Mouse (Mus musculus) cerebellum, adult 18-20 months (tissue): ENCODE measurements around the gene Cnnm2.
A peak's percentile ranks its signal among the peaks of the same experiment; 100 is the strongest.

Experiments
- DNase-seq, 2 experiments: peaks; one replicate each; pipeline ENCODE4 v3.0.0; 2021

Gene Cnnm2

DNA sequence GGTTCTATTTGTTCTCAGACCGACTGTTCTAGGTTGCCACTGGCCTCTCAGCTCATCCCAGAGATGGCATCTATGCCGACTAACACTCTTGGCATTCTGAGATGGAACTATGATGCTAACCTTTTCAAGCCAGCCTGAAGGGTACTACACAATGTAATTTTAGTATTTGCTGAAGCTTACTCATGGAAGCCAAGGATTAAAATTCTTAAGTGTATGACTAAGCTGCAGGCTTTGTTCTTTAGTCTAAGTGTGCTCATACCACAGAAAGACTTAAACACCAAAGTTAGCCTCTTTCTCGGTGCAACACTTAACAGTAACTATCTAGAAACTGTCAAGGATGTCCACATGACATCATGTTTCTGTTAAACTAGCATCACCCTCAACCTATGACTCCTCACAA is 131.5 kb downstream of the Cnnm2 start:
- DNase-seq: no peak

DNA sequence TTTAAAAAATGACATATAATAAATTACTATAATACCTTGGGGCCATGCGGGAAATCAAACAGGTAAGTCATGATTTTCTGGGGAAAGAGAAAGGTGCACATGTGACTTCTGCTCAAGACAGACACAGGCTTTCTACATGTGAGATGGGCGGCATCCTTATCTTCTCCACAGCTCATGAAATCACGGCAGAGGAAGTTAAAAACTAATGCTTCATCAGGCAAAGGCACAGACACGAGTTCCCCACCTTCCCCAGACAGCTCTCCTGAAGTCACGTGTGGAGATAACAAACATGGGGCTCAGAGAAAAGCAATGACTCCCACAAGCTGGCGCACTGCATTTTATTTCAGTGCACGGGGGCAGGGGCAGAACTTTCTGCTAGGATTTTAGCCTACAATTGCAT is 132.1 kb downstream of the Cnnm2 start:
- DNase-seq: no peak

DNA sequence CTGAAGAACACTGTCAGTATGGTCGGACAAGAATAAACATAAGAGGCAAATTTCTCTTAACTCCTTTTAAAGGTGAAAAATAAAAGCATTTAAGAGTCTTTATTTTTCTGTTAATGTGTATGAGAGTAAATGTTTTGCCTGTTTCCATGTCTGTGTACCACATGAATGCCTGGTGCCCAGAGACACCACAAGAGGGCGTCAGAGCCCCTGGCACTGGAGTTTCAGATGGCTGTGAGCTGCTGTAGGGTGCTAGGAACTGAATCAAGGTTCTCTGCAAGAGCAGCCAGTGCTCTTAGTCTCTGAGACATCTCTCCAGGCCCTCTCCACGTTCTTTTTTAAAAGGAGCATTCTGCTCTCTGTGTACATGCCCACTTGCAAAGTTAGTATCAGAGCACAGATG is 135.7 kb downstream of the Cnnm2 start:
- no peak for DNase-seq

DNA sequence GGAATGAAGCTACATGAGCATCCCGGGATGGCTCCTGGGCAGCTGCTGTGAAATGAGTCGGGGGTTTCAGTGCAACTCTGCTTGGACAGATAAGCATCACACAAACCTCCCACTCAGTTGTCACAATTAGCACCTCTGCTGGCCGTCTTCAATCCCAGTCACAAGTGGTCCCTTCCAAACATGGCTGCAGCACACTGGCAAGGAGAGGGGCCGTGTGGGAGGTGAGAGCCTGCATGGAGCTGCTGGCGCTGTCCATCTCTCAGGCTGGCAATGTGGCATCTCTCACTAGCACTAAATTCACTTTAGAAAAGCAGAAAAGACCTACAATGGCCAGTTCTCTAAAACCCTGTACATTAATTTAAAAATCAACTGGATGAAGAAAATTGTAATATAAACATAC is 136.8 kb downstream of the Cnnm2 start:
- DNase-seq: no peak

DNA sequence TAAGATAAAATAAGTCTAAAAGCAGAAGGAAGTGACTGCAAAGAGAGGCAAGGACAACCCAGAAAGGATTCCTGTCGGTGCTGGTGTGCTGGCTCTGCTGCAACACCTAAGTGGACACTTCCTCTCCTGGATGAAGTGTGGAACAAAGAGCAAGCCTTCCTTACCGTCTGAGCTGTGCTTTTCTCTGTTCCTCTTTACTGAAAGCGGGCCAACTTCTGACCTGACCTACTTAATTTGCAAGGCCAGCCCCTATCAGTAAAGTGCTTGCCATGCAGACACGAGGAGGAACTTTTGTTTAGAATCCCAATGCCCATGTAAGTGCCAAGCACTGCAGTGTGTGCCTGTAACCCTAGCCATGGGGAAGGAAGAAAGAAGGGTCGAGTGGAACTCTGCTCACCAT is 137.9 kb downstream of the Cnnm2 start:
- DNase-seq: peak; percentile 51 to 61

DNA sequence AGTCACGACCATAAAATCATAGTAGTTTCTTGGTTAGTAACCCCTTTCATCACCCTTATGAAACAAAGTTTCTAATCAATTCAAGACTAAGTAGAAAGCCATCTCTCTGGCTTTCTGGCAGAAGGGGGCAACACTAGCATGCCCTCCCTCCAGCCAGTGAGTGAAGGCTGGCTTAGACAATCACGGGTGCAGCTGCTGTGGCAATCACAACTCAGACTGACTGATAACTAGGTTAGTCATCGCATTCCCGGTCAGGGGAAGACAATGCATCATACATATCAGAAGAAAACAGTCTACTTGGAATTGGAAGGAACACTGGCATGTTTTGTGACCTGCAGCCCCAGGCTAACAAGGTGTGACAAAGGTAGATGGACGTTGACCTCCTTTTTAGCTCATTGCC is 138.5 kb downstream of the Cnnm2 start:
- DNase-seq: no peak

DNA sequence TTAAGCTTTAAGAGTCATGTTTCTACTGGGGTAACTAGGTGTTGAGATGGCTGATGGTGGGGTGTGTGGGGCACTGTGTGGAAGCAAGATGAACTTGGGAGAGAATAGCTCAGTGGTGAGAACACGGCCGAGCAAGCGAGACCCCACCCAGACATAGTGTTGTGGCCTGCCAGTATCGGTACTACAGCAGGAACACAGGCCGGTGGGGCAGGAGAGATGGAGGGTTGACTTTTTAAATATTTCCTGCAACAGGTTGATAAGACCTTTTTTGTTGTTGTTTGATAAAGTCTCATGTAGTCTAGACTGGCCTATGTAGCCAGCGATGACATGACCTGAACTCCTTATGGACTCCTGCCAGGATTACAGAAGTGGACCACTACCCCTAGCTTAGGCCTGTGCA is 139.4 kb downstream of the Cnnm2 start:
- DNase-seq: no peak

DNA sequence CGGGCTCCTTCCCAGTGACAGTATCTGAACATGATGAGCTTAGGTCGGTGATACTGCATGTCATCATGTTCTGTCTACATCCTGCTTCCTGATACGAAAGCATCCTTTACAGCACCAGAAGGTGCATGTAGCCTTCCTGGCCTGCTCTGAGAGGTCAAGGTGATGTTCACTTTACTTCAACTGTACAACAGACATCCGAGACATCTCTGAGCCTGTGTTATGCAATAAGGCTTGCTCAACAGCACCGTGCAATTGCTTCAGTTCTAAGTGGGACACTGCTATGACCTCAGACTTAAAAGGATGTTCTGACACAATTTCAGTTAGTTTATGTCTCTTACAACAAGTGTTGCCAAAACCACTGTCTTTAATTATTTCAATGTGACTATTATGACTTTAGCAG is 139.9 kb downstream of the Cnnm2 start:
- no peak for DNase-seq

DNA sequence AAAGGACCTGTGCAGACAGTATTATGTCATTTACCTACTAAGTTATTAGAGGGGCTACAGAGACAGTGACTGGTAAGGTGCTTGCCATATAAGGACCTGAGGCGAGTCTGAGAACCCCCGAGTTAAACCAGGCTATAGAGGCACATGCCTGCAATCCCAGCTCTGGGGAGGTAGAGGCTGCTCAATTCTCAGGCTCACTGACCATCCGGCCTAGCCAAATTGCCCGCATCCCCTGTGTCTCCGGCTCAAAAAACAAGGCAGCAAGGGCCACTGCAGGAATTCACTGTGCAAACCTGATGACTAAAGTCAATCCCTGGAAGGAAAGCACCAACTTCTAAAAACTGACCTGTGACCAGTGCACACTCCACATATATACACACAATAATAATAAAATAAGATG is 142.0 kb downstream of the Cnnm2 start:
- DNase-seq: no peak

DNA sequence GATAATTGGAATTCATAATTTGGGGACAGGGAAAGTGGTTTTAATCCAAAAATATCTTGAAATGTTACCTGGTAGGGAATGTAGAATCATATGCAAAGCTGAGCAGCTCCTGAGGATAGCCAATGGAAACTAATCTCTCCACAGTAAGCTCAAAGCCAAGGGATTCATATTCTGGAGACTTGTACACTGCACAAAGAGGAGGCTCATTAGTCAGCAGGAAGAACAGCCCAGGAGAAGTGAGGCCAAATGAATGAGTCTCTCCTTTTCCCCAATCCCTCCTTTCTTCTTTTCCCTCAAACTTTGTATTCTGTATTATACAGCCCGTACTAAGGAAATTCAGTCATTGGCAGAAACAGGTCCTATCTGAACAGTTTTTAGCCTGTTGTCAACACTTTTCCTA is 143.5 kb downstream of the Cnnm2 start:
- DNase-seq: no peak

DNA sequence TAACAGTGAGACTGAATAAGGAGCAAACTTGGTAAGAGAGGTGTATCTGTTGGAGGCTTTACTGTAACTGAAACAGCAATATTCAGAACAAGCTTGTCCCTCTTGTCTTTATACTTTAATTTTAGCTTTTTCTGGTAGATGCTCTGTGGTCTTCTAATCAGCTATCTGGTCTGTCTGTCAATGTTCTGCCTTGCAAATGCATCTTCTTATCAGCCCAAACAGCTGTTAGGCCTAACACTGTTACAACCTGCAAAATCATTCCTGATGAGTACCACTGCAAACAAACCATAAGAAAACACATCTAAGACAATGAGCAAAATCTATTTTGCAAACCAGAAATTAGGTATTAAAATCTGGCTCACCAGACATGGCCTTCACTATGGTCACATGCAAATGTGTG is 144.0 kb downstream of the Cnnm2 start:
- no peak for DNase-seq

DNA sequence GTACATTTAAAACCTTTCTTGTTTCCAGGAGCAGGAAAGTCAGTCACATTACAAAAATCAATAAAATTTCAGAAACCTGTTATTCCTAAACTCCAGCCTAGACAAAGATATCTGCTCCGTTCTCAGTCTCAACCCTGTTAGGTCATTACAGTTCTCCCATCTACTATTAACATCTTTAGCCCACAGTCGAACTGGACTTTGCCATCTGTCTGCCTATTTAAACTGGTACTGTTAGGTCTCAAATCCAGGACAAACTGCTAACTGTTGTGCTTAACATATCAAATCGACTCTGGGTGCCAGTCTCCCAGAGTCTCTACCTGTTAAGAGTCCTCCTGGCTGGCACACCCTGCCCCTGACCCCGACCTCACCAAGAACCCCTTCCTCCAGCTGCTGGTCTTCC is 144.6 kb downstream of the Cnnm2 start:
- DNase-seq: no peak

DNA sequence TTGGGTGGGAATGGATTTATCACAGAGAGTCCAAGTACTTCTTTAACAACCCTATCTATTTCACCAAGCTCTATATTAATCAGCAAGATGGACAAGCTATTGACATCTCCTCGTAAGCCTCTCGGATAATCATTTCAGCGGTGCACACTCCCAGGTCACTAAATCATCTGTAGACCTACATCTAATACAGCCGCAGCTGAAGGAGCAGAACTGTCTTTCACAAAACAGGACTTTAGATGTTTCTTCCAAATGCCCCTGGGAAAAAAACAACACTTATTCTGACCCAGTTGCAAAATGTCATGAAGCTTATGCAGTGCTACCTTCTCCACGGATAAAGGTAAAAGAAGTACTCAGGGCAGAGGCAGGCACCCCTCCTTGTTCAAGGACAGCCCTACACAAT is 146.8 kb downstream of the Cnnm2 start:
- DNase-seq: no peak

DNA sequence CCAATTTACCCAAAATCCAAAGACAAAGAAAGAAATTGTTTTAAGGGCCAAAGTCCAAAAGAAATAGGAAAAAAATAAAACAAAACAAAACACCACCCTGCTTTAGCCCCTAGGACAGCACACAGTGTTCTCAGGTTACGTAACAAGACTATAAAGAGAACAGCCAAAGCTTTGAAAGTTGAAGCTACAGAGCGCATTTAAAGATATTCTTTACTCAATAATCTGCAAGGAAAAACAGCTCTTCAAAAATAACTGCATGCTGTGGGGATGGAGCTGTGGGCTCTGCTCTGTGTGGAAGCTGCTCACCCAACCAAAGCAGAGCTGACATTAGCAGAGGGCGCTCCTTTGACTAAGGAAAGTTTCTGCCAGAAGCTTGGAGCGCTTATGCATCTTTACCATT is 147.6 kb downstream of the Cnnm2 start:
- no peak for DNase-seq

DNA sequence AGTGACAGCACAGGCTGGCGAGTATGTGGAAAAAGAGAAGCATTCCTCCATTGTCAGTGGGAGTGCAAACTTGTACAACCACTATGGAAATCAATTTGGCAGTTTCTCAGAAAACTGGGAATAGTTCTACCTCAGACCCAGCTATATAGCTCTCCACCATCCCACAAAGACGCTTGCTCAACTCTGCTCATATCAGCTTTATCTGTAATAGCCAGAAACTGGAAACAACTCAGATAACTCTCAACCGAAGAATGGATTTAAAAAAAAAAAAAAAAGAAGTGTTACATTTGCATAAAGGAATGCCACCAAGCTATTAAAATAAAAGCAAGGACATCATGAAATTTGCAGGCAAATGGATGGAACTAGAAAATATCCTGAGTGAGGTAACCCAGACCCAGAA is 150.1 kb downstream of the Cnnm2 start:
- no peak for DNase-seq

DNA sequence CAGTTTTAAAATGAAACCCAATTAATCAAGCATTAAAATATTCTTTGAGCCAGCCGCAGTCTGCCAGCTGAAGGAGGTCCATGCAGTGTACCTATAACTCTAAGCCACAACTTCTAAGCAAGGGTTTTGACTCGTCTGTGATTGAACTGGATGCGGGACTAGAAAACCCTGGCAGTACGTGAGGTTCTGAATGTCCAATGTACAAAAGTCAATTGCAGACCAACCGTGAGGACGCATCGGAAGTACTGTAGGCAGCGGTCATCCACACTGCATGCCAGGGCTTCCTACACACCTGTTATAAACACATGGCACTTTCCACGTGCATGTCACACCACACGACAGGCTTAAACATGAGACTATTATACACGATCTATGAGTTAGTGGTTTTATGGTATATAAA is 152.2 kb downstream of the Cnnm2 start:
- no peak for DNase-seq

DNA sequence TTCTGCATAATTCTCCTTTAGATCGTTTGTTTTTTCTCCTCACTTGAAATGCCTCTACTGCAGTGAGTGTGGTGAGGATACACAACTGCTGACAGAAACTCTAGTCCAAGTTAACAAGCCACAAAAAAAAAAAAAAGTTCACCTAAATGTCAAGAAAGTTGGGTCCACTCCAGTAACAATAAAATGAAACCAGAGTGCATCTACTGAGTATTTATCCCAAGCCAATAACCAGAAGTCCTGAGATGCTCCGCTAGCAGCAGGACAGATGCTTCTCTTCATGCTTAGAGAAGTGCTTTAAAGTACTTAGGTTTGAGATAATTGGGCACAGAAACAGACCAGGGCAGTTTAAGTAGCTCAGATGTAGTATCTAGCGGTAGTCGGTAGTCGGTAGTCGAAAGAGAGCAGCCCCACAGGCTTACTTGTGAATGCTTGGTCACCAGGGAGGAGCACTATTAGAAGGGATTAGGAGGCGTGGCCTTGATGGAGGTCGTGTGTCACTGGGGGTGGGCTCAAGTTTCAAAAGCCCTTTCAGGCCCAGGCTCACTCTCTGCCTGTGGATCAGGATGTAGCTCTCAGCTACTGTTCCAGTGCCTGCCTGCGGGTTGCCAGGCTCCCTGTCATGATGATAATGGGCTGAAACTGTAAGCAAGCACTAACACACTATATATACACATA is 154.1 kb downstream of the Cnnm2 start:
- no peak for DNase-seq

DNA sequence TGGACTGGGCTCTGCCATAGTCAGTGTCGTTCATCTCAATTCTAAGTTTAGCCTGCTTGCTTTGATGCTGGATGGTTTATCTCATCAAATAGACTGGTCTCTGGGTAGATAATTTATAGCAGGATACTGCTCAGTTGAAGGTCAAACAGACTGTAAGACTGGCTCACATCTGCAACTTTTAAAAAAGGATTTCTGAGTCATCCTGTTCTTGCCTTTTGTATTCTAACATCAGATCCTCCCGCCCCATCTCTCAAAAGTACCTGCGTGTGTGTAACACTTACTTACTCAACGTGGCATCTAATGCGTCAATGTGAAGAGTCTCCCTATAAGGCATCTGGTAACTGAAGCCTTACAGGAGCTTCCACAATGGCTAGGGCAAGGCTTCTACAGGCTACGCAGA is 159.2 kb downstream of the Cnnm2 start:
- DNase-seq: no peak

DNA sequence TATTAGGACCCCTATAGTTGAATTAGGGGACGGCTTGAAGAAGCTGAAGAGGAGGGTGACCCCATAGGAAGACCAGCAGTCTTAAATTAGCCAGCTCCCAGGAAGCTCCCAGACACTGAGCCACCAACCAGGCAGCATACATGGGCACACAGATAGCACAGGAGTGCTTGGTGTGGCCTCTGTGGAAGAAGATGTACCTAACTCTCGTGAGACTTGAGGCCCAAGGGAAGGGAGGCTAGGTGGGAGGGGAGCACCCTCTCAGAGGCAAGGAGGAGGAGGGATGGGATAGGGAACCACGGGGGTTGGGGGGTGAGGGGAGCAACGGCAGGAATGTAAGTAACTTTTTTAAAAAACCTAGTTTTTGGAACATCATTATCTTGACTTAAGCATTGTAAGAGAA is 165.0 kb downstream of the Cnnm2 start:
- DNase-seq: no peak

DNA sequence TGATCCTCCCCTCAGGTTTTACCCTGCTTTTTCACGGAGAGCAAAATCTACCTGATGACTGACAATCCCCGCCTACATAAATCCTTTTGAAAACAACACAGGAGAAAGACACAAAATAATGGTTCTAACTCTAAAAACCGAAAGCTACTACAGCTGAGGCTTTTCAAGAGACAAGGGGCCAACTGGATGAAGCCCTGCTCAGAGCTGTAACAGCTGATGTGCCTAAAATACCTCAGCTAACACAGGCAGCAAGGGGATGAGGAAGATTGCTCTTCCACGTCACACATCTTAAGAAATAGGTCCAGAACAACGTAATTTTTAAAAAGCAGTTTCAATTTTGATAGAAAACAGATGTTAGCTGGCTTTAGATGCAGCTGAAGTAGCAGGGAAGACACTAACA is 165.6 kb downstream of the Cnnm2 start:
- no peak for DNase-seq

DNA sequence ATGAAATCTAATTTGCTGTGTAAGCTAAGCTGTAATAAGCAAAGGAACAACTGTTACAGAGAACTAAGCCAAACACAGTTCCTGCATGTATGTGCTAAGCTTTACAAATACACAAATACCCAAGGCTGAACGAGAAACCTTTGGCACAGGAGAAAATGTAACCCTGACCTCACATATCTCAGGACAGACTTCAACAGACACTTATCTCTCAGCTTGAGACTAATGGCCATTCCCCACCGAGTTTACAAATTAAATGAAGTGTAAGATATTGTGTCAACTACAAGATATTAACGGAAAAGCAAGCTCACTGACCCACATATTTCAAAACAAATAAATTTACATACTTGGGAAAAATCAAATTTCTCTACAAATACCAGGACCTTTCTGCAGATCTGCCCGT is 166.7 kb downstream of the Cnnm2 start:
- DNase-seq: no peak

DNA sequence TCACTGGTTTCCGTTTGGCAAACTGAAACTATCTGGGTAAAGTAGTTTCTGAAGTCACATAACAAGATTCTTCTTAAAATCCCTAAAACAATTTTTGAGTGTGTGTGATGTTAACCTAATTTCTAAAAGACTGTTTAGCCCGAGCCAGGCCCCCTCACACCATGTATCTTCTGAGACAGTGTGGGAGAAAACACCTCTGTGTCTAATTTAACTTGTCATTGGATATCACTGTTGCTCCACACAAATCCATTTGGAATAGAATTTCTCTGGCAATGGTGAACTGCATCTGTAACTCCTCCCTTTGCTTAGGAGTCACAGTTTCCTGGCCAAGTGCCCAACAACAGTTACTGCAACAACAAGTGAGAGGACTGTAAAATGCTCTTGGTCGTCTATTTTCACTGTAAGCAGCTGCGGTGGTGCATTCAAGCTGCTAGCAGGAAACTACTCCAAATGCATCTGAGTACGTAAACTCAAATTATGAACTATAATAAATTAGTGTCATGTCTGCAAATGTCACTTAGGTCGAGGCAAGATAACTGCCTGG is 167.7 kb downstream of the Cnnm2 start:
- DNase-seq: peak in 1 of 2 experiments; percentile 28
